Mouse (Mus musculus) A20 (cell line): Measurements from ENCODE around the gene Inca1.

Experiments
- DNase-seq: peaks from one replicate; pipeline ENCODE4 v3.0.0-alpha.2; 2011; ENCODE audit warnings: low read depth, low spot score

Gene Inca1

DNA sequence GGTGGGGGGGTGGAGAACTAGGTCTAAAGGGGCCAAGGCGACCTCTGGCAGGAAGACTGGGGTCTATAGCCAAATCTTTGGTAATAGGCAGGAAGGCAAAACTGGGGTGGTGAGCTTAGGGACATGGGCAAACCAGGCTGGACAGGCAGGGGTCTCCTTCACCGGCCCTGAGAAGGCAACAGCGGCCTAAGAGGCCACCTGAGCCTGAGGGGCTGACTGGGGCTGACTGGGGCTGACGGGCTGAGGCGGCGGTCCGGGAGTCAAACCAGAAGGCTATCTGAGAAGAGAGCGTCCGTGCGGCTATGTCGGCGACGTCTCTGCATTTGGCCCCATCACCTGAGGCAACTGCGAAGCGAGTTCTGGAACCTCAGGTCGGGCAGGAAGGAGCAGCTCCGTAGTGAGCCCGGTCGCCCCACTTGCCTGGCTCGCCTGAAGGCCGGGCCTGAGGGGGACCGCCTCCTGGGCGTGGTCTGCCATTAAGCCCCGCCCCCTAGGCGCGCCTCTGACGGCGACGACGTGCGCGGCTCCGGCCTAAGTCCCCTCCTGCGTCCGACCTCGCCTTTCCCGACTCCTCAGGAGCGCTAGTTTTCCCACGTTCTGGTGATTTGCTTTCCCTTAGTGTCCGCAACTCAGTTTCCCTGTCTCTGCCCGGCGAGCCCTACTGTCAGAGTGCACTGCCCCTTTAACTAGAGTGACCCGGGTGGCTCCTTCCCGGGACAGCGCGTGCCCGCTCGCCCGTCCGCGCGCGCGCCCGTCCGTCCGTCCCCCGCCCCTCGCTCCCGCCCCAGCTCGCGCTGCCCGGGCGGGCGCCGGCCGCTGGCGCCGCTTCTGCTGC lies at the start of gene Inca1, which contains the start of gene Kif1c:
Inca1 (minus strand) TSS at position 434 of the 835 bp plus-strand sequence.
Kif1c (plus strand) TSS at position 827 of the 835 bp plus-strand sequence.
- DNase-seq = peak; percentile 96

DNA sequence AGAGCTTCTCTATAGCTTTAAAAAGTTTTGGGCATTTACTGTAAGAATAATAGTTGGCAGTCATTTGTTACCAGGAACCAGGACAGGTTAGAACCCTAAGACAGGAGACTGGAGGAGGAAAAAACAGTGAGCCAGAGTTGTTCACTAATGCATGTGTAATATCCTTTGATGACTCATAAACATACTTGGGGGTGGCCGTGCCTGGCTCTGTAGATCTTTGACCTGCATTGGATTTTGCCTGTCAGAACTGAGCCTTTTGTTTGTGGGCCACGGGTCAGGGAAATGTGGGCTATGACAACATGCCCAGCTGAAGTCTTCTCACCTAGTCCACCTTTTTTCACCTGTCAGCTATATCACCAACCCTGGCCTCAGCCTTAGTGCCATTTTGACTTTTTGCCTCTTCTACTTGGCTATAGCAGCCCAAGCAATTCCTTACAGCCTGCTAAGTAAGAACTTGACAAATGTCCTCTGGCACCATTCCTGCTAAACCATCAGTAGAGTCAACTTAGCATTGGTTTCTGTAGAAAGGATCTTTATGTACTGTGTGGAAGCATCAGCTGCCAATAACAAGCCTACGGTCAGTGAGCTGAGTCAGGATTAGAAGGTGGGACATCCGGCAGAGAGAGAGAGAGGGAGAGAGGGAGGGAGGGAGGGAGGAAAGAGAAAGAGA lies 48.1 kb upstream of the Inca1 start:
- no peak for DNase-seq

DNA sequence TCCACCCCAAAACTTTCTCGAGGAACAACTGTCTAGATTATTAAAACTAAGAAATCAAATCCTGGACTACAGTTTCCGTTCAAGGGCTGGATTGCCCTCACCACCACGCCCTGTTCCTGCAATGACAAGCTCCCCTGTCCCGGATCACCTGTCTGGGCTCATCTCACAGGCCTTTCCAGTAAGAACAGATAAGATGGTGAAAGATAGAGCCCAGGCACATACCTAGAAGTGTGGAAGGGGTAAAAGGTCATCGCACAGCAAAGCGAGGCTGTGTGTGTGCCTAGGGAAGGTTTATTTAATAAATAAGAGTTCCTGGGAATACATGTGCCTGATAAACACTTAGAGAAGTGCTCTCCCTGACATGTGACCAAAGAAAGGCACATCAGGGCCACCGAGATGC lies 45.7 kb upstream of the Inca1 start:
- no peak for DNase-seq

DNA sequence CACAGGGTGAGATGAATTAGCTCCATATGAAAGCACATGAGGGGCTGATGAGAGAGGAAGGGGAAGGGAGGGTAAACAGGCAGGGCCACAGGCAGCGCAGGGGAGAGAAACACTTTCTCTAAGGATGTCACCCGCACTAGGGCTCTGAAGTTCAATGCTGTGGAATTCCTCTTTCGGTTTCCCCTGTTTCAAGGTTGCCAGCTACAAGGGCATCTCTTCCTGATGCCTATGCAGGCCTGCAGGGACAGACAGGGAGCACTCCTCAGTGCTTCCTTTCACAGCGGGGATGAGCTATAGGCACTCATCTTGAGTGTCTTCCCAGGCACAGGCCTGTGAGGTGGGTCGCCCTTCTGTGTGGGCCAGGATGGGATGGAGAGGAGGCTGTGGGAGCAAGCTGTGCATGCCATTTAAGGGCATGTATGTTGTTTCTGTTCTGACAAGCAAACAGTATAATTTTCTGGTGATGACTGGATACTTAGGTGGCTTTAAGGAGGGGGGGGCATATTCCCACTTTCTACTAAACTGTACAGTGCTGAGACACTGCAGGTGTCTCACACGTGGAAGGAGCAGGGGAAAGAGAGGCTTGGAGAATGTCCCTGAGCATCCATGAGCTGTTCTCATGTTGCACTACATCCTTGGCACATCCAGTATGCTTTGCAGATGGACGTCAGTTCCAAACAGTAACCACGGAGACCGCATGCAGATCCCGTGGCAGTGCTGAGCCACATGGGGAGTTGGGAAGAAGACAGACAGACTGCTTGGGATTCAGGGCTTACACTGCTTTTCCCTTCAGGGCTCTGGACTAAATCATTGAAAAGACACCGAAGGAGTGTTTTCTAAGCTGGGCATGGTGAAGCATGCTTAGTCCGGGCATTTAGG lies 42.9 kb upstream of the Inca1 start:
- no peak for DNase-seq

DNA sequence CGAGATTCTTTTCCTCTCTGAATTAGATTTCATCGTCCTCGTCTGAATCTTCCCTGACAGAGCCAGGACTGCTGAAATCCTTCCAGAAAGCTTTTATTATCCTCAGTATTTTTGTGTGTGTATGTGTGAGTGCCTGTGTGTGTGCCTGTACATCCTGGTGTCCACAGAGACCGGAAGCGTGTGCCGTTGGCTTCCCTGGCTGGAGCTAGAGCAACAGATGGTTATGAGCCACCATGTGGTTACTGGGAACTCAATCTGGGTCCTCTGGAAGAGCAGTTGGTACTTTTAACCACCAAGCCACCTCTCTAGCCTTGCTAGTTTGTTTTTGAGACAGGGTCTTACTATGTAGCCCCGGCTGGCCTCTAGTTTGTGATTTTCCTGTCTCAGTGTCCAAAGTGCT lies 42.2 kb upstream of the Inca1 start:
- no peak for DNase-seq

DNA sequence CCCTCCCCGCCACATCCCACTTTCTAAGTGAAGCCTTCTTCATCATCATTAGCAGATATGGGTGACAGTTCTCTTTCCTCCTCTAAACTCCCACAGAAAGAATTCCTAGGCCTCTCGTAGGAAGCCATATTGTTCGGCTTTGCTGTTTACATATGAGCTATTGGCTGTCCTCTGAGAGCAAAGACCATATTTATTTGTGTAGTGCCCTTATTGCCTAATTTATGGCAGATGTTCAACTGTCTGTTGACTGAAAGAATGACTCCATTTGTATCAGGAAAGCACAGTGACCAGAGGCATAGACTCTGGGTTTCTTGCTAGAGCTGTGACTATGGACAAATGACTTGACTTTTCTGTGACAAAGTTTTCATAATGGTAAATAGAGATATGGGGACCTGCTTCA lies 41.6 kb upstream of the Inca1 start:
- DNase-seq = no peak

DNA sequence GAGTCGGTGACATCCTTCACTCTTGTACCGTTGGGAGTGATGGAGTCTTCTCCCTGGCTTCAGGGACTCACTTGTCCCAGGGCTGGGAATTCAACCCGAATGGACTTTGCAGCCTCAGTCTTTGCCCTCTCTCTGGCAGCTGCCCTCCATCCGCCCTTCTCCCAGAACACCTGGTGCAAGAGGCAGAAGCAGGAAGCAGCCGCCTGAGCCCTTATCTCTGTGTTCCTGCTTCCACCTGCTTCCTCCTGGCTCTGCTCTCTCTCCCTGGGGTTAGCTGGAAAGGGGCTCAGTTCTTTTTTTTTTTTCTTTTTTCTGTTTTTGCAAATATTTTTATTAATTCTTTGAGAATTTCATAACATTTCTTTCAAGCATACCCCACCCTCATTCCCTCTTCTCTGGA lies 37.8 kb upstream of the Inca1 start:
- no peak for DNase-seq

DNA sequence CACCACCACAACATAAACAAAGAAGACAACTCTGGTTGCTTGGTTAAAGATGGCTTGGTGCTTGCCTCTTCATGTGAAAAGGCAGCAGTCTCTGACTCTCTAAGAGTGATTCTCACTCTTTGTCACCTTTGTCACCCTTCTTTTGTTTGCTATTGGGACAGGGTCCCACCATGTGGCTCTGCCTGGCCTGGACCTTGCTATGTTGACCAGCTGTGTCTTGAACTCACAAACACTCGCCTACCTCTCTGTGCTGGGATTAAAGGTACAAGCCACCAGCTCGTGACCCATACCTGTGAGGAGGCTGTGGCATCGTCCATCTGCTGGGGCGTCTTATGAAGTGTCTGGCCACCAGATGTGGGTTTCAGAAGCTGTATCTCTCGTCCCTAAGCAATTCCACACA lies 33.3 kb upstream of the Inca1 start:
- no peak for DNase-seq

DNA sequence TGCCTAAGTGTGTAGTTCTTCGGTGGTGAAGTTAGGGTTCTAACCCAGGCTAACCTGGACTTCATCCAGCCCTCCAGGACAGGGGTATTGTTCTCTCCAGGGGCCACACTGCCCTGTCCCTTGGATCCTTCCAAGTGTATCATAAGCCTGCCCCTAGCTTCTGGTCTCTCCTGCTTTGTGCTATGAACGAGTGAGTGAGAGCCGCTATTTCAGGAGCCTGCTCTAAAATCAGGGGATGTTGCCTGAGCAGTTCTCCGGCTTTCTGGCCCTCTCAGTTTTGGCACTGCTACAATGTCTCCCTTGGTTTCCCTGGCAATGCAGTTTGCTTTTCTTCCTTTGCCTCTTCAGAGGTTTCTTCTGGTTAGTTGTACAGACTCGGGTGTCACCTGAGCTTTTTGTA lies 31.2 kb upstream of the Inca1 start:
- no peak for DNase-seq

DNA sequence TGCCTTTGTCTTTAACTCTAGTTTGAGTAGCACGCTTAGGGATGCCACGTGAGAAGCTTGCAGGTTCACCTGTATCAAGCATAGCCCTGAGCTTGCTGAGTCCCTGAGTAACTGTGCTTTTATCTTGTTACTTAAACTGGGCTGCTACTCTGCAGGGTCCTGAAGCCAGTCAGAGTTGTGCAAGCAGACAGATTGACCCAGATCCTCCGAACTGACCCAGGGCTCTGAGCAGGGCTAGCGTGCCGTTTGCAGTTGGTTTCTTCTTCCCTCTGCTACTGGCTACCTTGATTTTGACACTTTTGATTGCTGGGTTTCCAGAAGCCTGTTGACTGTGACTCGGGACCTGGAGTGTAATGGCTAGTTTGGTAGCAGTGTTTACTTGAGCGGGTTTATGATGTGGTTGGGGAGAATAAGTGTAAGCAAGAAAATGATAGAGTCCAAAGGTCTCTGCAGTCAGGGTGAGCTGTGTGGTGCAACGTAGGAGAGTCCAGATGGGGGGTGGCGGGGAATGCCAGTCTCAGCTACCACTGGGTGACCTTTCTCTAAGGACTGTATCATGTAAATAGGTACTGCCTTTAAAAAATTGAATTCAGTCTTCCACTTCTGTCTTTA lies 30.6 kb upstream of the Inca1 start:
- no peak for DNase-seq

DNA sequence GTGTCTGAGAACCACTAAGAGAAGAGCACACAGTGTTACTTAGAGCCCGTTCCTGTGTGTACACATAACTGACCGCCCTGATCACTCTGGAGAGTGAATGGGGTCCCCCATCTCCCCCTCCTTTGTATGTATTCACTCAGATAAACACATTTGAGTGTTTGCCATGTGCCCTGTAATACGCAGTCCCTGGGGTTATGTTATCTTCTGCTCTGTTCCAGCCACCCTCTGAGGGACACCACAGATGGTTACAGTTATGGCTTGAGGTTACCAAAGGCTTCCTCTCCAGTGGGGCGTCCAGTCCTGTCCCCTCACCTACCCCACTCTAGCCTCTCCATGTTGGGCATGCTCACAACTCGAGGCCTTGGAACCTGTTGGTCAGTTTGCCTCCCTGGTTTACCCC lies 27.4 kb upstream of the Inca1 start:
- DNase-seq = no peak

DNA sequence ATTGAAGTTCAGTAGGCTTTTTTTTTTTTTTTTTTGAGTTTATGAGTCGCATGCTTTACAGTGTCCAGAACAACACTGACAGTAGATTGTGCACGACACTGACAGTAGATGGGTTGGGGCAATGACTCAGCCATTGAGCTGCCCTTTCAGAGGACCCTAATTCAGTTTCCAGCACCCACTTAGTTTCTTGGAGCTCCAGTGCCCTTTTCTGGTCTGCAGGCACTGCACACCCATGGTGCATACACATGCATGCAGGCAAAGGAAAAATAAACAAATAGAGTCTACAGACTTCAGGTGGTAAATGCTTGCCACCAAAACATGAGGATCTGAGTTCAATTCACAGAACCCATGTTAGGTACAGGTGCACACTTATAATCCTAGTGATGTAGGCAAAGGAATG lies 26.6 kb upstream of the Inca1 start:
- no peak for DNase-seq

DNA sequence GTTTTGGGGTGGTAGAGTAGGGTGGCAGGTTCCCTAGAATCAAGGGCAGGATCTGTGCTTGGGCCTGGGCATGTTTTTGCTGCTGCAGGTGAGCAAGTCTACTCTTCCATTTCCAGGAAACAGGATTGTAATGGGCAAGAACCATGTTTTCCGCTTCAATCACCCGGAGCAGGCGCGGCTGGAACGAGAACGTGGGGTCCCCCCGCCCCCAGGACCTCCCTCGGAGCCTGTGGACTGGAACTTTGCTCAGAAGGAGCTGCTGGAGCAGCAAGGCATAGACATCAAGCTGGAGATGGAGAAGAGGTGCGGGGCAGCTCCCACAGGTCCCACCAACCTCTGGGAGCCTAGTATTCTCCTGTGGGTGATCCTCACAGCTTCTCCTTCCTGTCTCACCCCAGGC lies 24.8 kb upstream of the Inca1 start:
- DNase-seq = no peak

DNA sequence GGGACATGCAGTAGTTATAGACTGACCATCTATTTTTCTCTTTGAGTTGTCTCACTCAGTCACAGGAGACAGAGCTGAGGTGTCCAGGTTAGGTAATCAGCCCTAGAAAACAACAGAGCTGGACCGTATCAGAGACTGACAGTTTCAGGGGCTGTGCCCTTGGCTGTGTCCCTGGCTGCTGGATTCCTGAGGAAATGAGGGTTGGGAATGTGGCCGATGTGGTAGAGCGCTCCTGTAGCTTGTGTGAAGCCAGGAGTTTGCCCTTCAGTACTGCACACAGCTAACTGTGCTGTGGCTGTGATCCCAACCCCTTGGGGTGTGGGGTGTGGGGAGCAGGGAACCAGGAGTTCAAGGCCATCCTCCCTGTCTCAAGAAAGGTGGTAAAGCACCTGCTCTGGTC lies 21.1 kb upstream of the Inca1 start:
- no peak for DNase-seq

DNA sequence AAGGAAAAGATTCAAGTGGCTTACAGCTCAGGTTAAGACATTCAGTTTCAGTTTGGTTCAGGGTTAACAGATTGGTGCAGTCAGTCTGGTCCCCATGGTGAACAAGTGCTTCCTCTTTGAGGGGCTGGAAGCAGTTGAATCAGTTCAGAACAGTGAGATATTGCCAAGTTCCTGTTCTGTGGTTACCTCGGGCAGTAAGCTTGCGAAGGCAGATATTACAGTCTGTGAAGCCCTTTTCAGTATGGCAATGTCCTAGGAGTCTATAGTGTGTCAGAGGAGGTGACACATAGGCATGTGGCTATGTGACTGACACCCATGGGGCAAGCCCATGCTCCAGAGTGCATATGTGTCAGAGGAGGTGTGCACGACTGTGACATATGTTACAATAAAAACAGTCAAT lies 20.6 kb upstream of the Inca1 start:
- DNase-seq = peak; percentile 72

DNA sequence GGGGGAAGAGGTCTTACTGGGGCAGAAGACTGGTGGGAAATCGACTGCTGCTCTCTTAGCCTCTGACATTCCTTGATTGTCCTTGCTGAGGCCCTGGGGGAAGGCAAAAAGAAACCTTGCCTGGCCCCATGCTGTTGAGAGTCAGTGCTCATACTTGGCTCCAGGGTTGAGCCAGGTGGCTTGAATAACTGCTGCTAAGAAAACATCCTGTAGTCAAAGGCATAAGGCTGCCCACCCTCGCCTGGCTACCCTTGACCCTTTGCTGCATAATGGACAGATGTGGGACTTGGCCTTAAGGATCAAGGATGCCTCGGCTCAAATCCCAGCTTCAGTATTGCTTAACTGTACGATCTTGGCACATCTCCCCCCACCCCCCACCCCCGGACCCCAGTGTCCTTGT lies 18.5 kb upstream of the Inca1 start:
- DNase-seq = no peak

DNA sequence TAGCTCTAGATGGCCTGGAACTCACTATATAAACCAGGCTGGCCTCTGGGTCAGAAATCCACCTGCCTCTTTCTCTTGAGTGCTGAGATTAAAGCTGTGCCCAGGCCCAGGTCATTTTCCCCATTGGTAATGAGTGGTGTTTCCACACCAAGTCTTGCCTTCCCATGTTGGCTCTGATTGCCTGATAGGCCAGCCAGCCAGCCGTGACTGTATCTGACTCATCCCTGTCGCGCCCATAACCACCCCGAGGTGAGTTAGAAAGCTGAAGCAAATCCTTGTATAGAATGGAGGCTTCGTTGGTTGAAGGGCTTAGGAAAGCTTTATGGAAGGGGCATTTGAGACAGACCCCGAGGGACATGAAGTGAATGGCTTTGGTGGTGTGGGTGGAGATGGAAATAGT lies 15.9 kb upstream of the Inca1 start:
- no peak for DNase-seq

DNA sequence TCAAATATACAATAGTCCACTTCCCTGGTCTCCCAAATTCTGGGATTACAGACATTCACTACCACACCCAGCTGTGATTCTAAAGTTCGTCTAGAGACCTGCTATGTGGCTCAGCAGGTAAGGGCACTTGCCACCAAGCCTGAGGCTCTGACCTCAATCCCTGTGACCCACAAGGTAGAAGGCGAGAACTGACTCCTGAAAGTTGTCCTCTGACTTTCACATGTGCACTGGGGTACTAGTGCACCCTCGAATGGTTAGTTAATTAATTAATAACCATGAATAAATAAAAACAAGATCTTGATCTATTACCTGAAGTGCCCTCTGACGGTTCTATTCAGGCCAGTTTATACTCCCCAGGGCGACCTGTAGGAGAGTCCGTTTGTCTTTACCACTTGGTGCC lies 13.3 kb upstream of the Inca1 start:
- DNase-seq = no peak

DNA sequence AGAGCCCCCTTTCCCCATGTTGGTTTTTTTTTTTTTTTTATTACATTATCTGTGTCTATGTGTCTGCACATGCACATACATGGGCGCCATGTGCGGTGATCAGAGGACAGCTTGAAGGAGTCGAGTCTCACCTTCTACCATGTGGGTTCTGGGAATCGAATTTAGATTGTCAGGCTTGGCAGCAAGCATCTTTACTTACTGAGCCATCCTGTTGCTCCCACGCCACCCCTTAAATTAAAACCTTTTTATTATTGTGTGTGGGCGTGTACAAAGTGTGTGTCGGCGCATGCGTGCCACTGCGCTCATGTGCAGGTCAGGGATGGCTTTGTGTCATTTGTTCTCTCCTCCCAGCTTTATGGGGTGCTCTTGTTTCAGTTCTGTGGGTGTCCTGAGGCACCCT lies 11.1 kb upstream of the Inca1 start:
- DNase-seq = no peak

DNA sequence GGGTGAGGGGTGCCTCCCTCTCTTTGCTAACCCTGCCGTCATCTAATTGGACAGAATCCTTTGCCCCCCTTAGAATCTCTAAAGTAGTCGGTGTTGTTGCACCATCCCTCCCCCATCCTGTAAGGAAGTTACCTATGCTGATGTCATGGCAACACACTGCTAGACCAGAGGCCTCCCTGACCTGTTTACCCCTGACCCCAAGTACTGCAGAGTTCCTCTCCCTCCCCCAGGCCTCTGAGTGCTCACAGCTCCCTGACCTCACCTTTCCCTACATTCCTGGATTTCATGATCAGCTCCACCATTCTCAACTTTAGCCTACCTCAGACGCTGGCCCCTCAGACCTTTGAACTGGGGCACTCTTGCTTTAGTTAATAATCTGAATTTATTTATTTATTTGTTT lies 6.2 kb upstream of the Inca1 start:
- DNase-seq = no peak

DNA sequence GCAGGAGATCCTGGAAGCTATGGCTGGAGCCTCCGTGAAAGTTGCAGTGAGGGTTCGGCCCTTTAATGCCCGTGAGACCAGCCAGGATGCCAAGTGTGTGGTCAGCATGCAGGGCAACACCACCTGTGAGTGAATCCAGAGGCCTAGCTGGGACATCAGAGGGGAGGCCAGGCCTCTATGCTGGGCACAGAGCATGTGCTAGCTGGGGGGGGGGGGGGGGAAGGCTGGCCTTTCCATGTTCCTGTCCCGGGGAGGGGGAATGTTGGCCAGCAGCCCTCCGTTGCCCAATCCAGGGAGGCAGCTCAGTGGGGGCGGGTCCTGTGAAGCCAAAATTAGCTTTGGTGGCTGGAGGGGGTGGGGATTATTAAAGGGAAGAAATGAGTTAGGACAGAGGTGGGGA lies 2.8 kb upstream of the Inca1 start:
- DNase-seq = no peak
